Mouse (Mus musculus) adrenal gland, postnatal 10 days (tissue): ENCODE measurements around the gene Tex33. TPM values are rescaled to one million over a fixed set of nuclear protein-coding genes. Genes with fewer than 3 reads are reported as not detected.
A peak's percentile ranks its signal among the peaks of the same experiment; 100 is the strongest.

Experiments
- DNase-seq: peaks from one replicate; pipeline ENCODE4 v3.0.0; 2021; ENCODE audit warnings: mixed read lengths
- total RNA-seq, 2 experiments: library from RNA; stranded (reverse); gene quantifications; 2 replicates each; pipeline ENCODE4 v1.2.3; 2021

Gene Tex33
- total RNA-seq, 2 experiments from 2014 or later = not detected

- no peak for DNase-seq
These were observed 18.4 kb upstream of the Tex33 start for GRCm38 (mm10) chr15:78414157-78414556.

- no peak for DNase-seq
These were observed 18.0 kb upstream of the Tex33 start for GRCm38 (mm10) chr15:78413719-78414117.

DNA sequence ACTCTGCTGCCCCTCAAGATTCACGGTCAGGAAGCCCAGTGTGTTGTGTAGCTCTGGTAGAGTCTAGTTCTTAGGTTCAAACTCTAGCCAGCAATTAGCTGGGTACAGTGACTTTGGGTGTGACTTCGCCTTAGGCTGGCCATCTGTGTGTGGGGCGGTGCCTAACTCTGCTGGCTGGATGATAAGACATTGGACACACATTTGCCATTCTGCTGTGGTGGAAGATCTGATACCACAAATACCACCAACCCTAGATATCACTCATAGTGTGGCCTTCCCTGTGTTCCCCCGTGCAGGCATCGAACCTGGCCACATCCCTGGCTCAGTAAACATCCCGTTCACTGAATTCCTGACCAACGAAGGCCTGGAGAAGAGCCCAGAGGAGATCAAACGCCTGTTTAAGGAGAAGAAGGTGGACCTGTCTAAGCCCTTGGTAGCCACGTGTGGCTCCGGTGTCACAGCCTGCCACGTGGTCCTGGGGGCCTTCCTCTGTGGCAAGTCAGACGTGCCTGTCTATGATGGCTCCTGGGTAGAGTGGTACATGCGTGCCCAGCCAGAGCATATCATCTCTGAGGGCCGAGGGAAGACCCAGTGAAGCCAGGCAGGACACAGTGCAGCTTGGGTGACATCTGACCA, 17.5 kb upstream of the Tex33 start:
- DNase-seq = no peak

DNA sequence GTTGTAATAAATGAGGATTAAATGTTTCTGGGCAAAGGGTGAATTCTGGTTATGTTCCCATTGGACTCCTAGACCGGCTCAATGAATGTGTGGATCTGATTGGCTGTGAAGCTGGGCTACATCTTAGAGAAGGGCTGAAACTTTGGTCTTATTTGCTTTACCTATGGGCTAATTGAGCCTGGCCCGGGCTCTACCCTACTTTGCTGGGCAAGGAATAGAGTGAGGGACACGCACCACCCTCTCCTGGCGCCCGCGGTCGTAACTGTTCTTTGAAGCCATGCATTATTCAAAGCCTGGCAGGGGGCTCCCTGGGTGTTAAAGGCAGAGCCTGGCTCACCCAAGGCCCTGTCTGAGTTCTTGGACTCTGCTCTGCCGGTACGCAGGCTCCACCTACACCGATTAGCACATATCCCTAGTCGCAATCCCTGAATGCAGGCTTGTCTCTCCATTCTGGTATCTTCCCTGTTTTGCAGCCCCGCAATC, 13.9 kb upstream of the Tex33 start:
- no peak for DNase-seq

GRCm38 (mm10) chr15:78406293-78406934, 10.7 kb upstream of the Tex33 start, which contains the start of gene Mpst:
TSS of gene Mpst (plus strand) at chr15:78406416.
- DNase-seq = peak; percentile 92

- DNase-seq = peak; percentile 96
These were observed 10.0 kb upstream of the Tex33 start, which contains the start of gene Tst for GRCm38 (mm10) chr15:78405517-78406211. TSS of gene Tst (minus strand) at chr15:78405907.

DNA sequence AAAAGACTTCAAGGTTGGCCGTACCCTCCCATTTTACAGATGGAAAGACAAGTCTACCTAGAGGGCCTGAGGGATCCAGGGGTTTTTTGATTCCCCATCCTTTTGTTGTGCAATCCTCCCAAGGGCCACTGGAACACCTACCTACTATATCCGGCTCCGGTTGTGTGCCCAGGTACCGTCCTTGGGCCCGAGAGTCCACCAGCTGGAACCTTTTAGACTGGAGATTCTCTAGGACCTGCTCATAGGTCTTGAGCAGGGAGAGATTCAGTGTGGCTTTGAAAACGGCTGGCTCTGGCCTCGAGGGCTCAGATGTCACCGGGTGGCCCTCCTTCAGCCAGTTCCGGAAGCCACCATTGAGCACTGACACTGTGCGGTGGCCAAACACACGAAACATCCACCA, 9.4 kb upstream of the Tex33 start:
- no peak for DNase-seq

DNA sequence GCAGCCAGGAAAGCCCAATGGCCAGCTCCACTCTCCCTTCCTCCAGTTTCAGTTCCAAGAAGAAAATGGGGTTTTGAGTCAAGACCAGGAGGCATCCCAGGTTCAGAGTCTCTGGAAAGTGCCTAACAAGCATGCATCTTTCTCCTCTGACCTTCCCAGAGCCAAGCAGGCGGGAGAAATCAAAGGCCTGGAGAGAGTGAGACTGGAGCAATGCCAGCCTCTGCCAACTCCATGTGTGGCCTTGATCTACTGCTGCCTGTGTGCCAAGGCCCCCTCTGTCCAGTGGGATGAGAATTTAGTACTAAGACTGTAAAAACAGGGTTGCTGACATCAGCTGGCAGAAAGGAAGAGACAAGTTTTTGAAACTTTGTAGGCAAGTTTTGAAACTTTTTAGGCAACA, 8.2 kb upstream of the Tex33 start:
- DNase-seq = peak; percentile 91

DNA sequence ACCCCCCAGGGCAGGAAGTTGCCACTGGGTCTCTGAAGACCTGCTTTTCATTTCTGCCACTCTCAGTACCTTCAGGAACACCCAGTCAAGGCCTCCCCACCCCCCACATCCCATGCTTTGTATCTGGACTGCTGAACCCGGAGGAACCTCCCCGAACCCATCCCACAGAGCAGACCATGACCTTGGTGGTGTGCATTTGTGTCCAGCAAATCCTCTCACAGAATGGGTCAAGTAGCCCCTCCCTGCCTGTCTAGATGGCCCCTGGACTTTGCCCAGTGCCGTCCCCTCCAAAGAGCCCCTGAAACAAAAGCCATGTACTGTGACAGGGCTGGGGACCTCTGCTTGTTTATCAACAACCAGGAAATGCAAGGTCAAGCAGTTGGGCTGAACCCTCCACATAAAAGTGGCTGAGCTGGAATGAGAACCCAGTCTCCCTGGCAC, 7.6 kb upstream of the Tex33 start:
- peak; percentile 85 for DNase-seq

DNA sequence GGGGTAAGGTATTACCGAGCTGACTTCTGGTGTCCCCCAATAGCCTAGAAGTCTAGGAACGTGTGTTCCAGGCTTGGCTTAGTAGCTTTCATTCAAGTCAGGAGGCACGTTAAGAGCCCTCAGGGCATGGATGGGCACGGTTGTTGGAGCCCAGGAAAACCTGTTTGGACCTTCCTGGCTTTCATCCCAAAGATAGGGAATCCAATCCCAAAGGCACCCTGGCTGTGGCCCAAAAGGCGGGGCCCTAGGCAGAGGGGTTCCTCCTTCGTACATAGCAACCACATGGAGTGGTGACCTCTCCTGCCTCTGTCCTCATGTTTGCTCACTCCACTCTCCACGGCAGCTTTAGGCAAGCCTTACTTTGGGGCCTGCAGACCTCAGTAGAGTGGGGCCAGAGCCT, 6.7 kb upstream of the Tex33 start:
- DNase-seq = peak; percentile 90

DNA sequence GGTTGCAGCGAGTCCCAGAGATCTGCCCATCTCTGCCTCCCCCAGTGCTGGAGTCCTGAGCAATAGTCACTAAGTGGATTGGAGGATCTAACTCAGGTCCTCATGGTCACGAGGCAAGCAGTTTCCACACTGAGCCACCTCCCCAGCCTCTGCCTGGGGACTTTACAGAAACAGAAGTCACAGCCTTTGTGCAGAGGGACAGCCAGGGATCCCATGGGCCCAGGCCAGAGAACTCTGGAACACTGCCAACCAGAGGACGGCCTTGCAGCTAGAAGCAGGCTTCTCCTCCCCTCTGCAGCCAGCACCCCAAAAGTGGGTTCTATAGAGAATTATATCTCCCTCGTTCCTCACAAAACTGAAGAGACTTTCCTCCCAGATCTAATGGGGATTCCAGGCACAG, 6.2 kb upstream of the Tex33 start:
- DNase-seq = peak; percentile 94

- DNase-seq = no peak
These were observed 5.6 kb upstream of the Tex33 start for GRCm38 (mm10) chr15:78401345-78401744.

- no peak for DNase-seq
These were observed 4.9 kb downstream of the Tex33 start for GRCm38 (mm10) chr15:78390855-78391254.

GRCm38 (mm10) chr15:78385564-78385963, 10.1 kb downstream of the Tex33 start:
- DNase-seq = no peak

- no peak for DNase-seq
These were observed 11.2 kb downstream of the Tex33 start for GRCm38 (mm10) chr15:78384220-78385116.

- peak; percentile 54 for DNase-seq
These were observed 12.1 kb downstream of the Tex33 start for GRCm38 (mm10) chr15:78383450-78384219.

DNA sequence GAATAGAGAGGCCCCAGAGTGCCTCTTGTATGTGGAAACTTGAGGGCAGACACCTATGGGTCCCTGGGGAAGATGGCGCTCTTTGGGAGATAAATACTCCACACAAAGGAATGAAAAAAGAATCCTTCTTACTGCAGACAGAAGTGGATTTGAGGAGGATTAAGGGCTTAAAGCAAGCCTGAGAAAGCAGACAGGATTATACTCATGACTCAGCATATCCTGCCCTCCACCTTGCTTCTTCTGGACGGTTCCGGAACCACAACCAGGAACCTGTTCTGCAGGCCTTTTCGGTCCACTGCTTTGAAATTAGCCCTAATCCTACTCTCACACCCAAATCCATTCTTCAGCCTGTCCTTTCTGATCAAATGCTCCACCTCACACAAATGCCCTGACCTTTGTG, 13.6 kb downstream of the Tex33 start:
- no peak for DNase-seq

DNA sequence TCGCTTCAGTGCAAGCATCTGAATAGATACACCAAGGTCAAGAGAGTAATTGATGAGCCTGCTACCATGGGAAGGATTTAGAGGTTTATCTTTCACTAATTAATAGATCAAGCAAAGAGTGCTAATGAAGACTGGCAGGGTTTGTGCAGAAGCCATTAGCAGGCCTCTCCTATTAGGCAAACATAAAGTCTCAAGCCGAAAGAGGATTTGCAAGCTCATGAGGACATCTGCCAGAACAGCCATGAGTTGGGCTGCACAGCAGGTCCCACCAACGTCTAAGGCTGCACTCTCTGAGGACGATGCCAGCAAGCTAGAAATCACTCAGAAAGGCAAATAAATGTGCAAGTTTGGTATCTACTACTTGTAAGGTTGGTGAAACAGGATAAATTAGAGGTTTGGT, 15.0 kb downstream of the Tex33 start:
- DNase-seq = no peak

- DNase-seq = no peak
These were observed 15.5 kb downstream of the Tex33 start for GRCm38 (mm10) chr15:78380208-78380607.

DNA sequence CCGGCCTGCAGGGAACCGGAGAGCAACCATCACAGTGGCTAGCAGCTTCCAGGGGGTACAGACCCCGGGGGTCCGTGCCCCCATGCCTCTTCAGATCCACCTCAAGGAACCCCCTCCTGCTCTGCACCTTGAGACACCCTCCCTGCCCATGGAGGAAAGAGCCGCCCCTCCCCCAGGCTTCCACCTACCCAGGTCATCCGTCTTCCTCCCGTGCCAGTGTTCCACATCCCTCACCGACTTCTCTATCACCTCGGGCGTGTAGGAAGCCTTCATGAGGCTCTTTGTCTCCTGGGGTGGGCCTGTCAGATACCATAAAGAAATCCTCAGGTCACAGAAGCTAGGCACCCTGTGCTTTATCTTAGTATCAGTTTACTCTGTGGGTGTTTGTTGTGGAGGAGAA, 17.2 kb downstream of the Tex33 start:
- DNase-seq = no peak

GRCm38 (mm10) chr15:78377859-78378258, 17.9 kb downstream of the Tex33 start:
- DNase-seq = no peak
